Mouse (Mus musculus) activated CD4-positive, CD25-positive, alpha-beta regulatory T cell, adult 4 months (primary cell): ENCODE results near the gene Tmub2. TPM values are rescaled to one million over a fixed set of nuclear protein-coding genes. Genes with fewer than 3 reads are reported as not detected.

Experiments used
- ATAC-seq: one replicate; pipeline ENCODE4 v1.8.0; 2017
- polyA plus RNA-seq, 2 experiments: library from polyadenylated mRNA; unstranded; fragments of 100-300 nt; shearing (Covaris generic); gene quantifications; one replicate each; pipeline ENCODE4 v1.2.1; 2017

Tmub2 gene
- polyA plus RNA-seq, 2 experiments from 2014 or later: 54.5 to 58.3 TPM

GRCm38 (mm10) chr11:102330039-102330438 is 45.3 kb downstream of the Tmub2 start:
- ATAC-seq: no peak

GRCm38 (mm10) chr11:102331806-102332205 is 47.1 kb downstream of the Tmub2 start:
- no peak for ATAC-seq

GRCm38 (mm10) chr11:102333061-102333460 is 48.3 kb downstream of the Tmub2 start:
- no peak for ATAC-seq

- no peak for ATAC-seq
These were observed 49.3 kb downstream of the Tmub2 start for GRCm38 (mm10) chr11:102334010-102334409.

- no peak for ATAC-seq
These were observed 50.4 kb downstream of the Tmub2 start for GRCm38 (mm10) chr11:102334973-102335700.

GRCm38 (mm10) chr11:102336191-102336590 is 51.5 kb downstream of the Tmub2 start:
- ATAC-seq: no peak

- no peak for ATAC-seq
These were observed 53.2 kb downstream of the Tmub2 start for GRCm38 (mm10) chr11:102337921-102338320.

- no peak for ATAC-seq
These were observed 53.8 kb downstream of the Tmub2 start for GRCm38 (mm10) chr11:102338561-102338960.

Other genes starting within 250 kb of the Tmub2 start
- under 1 TPM in 1 of 2 experiments, not detected in 1; 0.13 TPM for gene Cd300lg, start 243.4 kb upstream of the Tmub2 start, polyA plus RNA-seq
- 1 to 10 TPM; 2.5 to 3.7 TPM for gene Mpp2, start 196.4 kb upstream of the Tmub2 start, polyA plus RNA-seq
- not detected for gene Ppy, start 183.6 kb upstream of the Tmub2 start, polyA plus RNA-seq
- gene Pyy, start 177.1 kb upstream of the Tmub2 start, polyA plus RNA-seq: not detected
- not detected for gene Nags, start 139.4 kb upstream of the Tmub2 start, polyA plus RNA-seq
- gene Tmem101, start 128.5 kb upstream of the Tmub2 start, polyA plus RNA-seq: 10 to 100 TPM; 13.5 to 15.4 TPM
- gene Lsm12, start 99.6 kb upstream of the Tmub2 start, polyA plus RNA-seq: 10 to 100 TPM; 44.8 to 78.5 TPM
- gene G6pc3, start 95.3 kb upstream of the Tmub2 start, polyA plus RNA-seq: 10 to 100 TPM; 24.6 to 36.3 TPM
- gene Hdac5, start 54.8 kb upstream of the Tmub2 start, polyA plus RNA-seq: 1 to 10 TPM; 6.0 to 9.3 TPM
- 1 to 10 TPM; 2.0 to 3.8 TPM for gene BC030867, start 36.0 kb upstream of the Tmub2 start, polyA plus RNA-seq
- not detected for gene Asb16, start 16.2 kb upstream of the Tmub2 start, polyA plus RNA-seq
- gene Atxn7l3, start 11.7 kb downstream of the Tmub2 start, polyA plus RNA-seq: 1 to 10 TPM; 7.5 to 8.3 TPM
- gene Ubtf, start 34.8 kb downstream of the Tmub2 start, polyA plus RNA-seq: 10 to 100 TPM; 37.4 to 49.6 TPM
- 1 to 10 TPM in 1 of 2 experiments, not detected in 1; 2.9 TPM for gene Slc4a1, start 81.3 kb downstream of the Tmub2 start, polyA plus RNA-seq
- gene Rundc3a, start 108.5 kb downstream of the Tmub2 start, polyA plus RNA-seq: 1 to 10 TPM; 2.4 TPM
- gene Slc25a39, start 123.0 kb downstream of the Tmub2 start, polyA plus RNA-seq: 10 to 100 TPM; 50.9 to 65.4 TPM
- gene Grn, start 145.4 kb downstream of the Tmub2 start, polyA plus RNA-seq: 10 to 100 TPM; 23.7 to 30.3 TPM
- gene Fam171a2, start 162.8 kb downstream of the Tmub2 start, polyA plus RNA-seq: not detected
- under 1 TPM in 1 of 2 experiments, not detected in 1; 0.34 TPM for gene Itga2b, start 185.2 kb downstream of the Tmub2 start, polyA plus RNA-seq